Mouse (Mus musculus) spleen, postnatal 36 days (tissue): ENCODE measurements around the gene Syce3.

Source experiments
- DNase-seq, 2 experiments: peaks; one replicate each; pipeline ENCODE4 v3.0.0; 2022; ENCODE audit warnings: low spot score in 2 of 2, mixed read lengths in 1 of 2

The Syce3 gene

DNA sequence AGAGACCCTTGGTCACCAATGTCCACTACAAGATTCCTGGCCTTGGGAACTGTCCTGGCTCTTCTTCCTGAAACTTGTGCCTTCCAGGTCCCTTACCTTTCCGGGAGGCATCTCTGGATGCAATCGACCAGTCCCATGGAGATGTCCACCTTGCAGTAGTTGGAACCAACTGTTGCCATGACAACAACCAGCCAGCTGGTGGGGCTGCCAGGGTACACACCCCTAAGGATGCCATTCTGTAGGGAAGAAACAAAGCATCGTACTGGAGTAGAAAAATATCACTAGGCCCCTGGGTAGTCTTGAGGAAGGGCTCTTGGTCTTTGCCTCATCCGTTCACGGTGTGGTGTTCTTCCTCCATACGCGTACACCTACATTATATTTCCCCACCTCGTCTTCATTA lies 14.3 kb upstream of the Syce3 start:
- no peak for DNase-seq

GRCm38 (mm10) chr15:89421938-89422337 lies 11.6 kb upstream of the Syce3 start:
- no peak for DNase-seq

GRCm38 (mm10) chr15:89415282-89415681 lies 5.0 kb upstream of the Syce3 start:
- DNase-seq = no peak

DNA sequence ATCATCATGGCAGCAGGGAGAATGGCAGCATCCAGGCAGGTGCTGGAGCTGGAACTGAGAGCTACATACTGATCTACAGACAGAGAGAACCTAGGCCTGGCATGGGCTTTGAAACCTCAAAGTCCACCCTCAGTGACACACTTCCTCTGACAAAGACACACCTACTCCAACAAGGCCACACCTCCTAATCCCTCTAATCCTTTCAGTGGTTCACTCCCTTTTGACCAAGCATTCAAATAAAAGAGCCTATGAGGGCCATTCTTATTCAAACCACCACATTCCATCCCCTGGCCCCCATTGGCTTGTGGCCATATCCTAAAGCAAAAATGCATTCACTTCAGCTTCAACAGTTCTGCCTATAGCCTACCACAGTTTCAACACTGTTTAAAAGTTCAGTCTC lies 3.6 kb downstream of the Syce3 start:
- no peak for DNase-seq

DNA sequence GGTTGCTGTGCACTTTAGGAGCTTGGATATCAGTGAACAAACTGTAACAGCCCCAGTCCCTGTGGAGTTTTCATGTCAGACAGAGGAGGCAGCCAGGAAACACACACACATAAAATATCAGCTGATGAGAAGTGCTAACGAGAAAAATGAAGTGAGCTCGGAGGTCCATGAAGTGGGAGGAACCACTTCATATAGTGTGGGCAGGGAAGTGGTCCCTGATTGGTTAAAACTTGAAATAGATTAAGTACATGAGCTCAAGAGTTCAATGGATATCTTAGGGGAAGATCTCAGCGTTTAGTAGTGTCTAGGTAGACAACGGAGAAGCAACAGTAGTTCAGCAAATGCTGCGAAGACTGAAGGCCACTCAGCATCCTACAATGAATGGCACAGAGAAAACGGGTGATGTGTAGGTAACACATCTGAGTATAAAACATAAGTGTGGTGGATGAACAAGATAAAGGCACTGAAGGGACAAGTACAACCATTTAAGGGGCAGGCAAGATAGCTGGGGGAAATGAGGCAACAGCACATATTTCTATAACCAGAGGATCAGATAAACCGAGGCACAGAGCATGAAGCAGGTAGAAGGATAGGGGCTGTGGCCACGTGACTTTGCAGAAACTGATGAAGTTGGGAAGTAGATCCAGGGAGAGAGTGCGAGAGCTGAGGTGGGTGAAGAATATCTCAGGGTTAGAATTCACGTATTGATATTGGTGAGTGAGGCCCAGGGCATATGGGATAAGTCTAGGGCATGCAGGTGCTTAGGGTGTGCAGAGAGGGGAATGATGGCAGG lies 5.3 kb downstream of the Syce3 start:
- no peak for DNase-seq

DNA sequence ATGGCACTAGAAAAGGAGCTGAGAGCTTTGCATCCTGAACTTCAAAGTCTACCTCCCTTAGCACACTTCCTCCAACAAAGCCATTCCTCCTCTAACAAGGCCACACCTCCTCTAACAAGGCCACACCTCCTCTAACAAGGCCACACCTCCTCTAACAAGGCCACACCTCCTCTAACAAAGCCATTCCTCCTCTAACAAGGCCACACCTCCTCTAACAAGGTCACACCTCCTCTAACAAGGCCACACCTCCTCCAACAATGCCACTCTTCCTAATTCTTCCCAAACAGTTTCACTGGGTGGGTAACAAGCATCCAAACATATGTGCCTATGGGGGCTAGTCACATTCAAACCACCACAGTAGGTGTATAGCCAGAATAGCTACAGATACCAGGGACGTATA lies 7.8 kb downstream of the Syce3 start:
- no peak for DNase-seq

GRCm38 (mm10) chr15:89399716-89400115 lies 10.6 kb downstream of the Syce3 start:
- no peak for DNase-seq

- no peak for DNase-seq
Observed at GRCm38 (mm10) chr15:89398146-89398545, 12.2 kb downstream of the Syce3 start.

DNA sequence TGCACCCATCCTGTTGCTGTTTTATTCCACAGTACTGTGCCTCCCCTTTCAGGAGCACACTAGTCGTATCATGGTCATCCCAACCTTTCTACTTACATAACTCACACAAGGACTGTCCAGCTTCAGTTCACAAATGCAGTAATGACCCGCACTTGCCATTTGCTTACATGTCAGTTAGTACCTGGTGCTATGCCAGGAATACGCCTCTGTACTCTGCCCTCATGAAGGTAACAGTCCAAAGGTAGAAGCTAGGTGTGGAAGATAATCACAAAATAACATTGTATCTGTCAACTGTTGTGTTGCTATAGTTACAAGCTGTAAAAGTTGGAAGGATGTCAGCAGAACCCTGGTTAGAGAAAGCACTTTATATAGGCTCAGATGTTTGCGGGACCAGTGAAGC lies 13.4 kb downstream of the Syce3 start:
- no peak for DNase-seq

DNA sequence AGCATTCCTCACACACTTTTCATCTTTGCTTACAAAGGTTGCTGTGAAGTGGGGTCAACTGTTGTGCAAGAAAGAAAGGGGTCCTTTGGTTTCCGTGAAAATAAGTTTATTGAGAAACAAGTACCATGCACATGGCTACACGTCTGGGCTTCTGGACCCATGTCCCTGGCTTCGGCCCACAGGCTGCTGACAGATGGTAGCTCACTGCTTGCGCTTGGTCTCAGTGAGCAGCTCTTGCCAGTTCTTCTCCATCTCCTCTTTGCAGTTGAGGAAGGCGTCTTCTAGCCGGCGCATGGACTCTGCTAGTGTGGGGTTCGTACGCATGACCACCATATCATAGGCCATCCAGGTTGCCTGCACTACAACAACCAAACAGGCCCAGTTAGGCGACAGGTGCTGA lies 20.2 kb downstream of the Syce3 start:
- no peak for DNase-seq

DNA sequence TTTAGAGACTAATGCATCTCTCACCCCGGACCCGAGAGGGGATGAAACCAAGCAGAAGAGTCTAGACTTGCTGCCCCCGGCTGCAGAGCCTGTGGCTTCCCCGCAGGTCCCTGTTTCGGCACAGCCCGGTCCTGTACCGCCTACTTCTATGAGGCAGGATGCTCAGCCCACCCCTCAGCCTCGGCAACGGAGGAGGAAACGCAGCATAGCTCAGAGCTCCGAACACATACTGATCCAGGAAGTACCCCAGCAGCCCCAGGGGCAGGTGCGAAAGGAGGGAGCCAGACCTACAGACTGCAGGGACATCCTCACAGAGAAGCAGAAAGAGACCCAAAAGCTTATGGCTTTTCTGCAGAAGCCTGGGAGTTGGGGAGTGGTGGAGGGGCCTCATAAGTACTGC lies 23.2 kb downstream of the Syce3 start:
- no peak for DNase-seq

- no peak for DNase-seq
Observed at GRCm38 (mm10) chr15:89384617-89385016, 25.7 kb downstream of the Syce3 start, which contains the start of gene Klhdc7b. Gene Klhdc7b, plus strand, starts transcription at chr15:89384917.

GRCm38 (mm10) chr15:89379429-89379828 lies 30.9 kb downstream of the Syce3 start:
- peak; percentile 43 to 51 for DNase-seq

GRCm38 (mm10) chr15:89378831-89379401 lies 31.4 kb downstream of the Syce3 start, which contains the start of gene Odf3b:
Gene Odf3b, minus strand, starts transcription at chr15:89379282.
- no peak for DNase-seq

DNA sequence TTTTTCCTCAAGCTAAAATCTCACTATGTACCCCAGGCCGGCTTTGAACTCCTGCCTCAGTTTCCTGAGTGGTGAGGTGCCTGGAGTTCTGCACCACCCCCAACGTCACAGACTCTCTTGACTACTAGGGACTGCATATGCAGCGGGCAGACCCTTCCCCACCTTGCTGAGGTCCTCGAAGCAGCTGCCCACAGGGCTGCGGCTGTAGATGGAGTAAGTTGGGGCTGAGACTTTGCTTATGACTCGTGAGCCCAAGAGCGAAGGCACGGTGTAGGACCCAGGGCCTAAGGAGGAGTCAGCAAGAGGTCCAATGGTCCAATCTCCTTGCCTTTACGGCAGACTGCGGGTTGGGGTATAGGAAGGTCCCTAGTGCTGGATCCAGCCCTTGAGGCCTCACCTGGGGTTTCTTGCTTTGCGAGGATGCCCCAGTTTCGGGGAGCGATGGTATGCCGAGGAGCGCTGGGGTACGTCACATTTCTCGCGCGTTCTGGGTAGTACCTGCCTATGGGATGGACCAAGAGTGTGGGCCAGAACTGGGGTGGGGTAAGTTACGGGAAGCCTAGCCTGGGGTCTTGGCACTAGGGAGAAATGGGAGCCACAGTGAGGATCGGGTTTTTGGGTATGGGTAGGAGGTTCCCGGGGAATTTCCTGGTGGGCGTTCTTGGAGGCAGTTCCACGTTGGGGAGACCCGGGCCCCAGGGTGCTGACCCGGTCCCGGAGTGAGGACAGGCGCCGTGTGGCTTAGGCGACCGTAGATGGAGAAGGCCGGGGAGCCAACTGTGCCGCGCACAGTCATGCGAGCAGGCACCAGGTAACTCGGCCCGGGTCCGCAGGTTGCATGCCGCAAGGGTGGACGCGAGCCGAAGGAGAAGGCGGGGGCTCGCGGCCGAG lies 32.1 kb downstream of the Syce3 start:
- DNase-seq = no peak

- no peak for DNase-seq
Observed at GRCm38 (mm10) chr15:89377362-89377761, 32.9 kb downstream of the Syce3 start.

DNA sequence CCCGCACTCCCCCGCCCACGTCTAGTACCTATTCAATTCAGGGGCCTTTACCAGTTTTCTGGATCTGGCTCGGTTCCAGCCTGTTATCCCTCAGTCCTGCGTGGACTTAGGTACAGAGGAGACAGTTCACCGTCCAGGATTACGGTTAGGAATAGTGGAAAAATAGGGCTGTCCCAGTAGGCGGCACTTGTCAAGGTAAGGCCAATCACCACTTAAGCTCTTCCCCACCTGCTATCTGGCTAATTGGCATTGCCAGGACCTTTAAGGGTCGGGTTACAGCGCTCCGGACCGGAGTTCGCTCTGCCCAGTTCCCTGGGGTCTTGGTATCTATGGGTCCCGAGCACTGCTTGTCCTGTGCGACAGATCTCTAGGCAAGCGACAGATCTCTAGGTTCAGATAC lies 33.3 kb downstream of the Syce3 start, which contains the start of gene Tymp:
Gene Tymp, minus strand, starts transcription at position 83 of the 400 bp plus-strand sequence.
- DNase-seq = no peak

- DNase-seq = no peak
Observed at GRCm38 (mm10) chr15:89376040-89376439, 34.3 kb downstream of the Syce3 start.

DNA sequence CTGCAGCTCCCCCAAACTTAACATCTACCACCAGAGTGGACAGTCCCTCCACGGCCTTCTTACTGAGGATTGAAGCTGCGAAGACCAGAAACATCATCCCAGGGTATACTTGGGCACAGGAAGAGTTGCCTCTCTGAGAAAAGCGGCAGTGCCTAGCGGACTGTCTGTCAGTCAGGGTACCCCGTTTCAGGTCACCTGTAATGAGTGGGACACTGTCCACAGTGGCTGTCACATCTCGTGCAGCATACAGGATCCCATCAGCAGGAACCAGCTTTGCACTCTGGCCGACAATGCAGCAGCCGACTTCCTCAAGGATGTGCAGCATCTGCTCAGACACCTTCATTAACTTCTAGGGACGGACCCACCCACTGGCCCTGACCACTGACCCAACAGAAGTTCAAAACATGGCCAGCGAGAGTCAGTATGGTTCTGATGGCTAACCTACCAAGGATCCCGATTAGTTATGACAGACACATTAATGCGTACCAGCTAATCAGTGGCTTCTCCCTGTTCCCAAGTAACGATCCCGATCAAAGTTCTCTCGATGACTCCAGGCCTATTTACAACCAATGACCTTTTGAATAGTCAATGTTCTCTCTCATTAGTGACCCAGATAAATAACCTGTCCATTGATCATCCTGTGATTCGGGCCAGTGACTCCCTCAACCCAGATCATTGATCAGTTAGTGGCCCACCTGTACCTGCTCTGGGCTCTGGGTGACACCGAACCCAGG lies 35.3 kb downstream of the Syce3 start:
- DNase-seq = no peak

DNA sequence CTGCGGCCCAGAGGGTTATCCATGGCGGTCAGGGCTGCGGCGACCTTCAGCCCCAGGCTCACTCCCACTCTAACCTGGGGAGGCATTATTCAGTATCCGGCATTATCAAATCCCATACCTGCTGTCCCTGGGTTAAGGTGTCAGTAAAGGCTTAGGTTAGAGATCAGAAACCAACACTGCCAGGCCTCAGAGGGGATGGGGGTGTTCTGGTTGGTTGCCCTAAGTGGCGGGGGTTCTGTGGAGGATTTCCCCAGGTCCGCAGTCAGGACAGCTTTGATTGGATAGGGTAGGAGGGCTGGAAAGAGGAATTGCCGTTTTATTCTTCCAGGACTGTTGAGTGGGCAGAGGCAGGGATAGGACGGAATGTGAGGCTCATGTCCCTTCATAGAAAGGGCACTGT lies 36.0 kb downstream of the Syce3 start:
- no peak for DNase-seq

GRCm38 (mm10) chr15:89373762-89374248 lies 36.5 kb downstream of the Syce3 start, which contains the start of gene Sco2:
Gene Sco2, minus strand, starts transcription at chr15:89373846.
- DNase-seq = peak; percentile 85 to 88
